Mouse (Mus musculus): ENCODE data around the gene Hpd.

Gene Hpd

DNA sequence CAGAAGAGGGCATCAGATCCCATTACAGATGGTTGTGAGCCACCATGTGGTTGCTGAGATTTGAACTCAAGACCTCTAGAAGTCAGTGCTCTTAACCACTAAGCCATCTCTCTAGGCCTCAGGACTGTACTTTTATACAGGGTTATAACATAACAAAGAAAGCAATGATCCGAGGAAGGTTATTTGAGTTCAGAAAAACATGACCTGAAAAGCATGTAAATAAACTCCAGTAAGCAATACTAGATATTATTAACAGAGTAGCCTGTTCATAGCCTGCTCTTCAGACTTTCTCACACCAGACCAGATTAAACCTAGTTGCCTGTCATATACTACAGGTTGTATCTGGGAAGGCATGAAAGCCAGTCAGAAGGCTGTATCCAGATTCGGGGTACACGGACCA is 4.8 kb upstream of the Hpd start:
- DNase-seq (ENCODE audit: low read depth, low spot score), result no peak

DNA sequence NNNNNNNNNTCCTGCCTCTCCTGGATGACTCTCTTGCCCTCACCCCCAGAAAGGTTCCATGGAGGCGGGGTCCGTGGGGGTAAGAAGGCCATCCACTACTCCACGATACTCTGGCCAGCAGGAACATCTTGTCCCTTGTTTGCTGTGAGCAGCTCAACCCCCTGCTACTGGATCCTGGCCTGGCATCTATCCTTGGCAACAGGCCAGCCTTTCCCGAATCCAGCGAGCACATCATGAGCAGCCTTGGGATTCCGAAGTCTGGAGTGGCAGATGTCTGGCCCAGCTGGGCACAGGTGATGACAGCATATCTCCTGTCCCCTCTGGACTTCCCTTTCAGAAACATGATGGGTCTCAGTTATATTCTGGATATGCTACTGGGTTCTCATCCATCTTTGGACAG is 3.4 kb upstream of the Hpd start:
- no peak for DNase-seq (ENCODE audit: low read depth, low spot score)

DNA sequence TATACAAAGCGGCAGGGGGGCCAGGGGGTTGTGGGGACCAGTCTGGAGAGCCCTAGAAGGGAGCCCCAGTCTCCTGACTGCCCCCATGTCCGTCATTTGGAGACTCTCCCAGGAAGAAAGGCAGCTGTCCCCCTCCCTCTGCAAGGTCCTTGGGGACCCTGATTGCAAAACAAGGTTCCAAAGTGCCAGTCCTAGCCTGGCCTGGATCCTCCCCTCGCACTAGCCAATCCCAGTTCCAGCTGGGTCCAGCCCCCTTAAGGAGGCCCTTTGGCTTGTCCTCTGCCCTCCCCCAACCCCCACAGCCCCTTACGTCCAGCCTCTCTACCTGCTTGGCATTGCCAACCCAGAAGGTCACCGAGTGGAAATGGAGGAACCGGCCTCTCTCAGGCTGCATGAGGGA is 991 bp downstream of the Hpd start:
- no peak for DNase-seq (ENCODE audit: low read depth, low spot score)

DNA sequence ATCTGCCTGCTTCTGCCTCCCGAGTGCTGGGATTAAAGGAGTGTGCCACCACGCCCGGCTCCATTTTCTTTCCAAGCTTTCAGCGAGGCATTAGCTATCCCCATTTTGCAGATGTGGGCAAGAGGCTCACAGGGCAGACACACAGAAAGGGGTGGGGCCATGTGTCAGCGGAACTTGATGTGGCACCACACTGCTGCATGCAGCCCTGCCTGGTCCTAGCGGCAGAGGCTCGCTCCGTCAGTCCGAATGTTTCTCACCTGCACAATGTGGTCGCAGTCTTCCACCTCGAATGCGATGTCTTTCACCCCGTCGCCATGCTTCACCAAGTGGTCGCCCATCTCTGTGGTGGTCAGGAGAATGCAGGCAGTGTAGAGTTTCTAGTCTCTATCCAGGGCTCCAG is 2.1 kb downstream of the Hpd start:
- DNase-seq (ENCODE audit: low read depth, low spot score), result no peak

GRCm38 (mm10) chr5:123178792-123179191 is 3.7 kb downstream of the Hpd start:
- DNase-seq (ENCODE audit: low read depth, low spot score), result no peak

DNA sequence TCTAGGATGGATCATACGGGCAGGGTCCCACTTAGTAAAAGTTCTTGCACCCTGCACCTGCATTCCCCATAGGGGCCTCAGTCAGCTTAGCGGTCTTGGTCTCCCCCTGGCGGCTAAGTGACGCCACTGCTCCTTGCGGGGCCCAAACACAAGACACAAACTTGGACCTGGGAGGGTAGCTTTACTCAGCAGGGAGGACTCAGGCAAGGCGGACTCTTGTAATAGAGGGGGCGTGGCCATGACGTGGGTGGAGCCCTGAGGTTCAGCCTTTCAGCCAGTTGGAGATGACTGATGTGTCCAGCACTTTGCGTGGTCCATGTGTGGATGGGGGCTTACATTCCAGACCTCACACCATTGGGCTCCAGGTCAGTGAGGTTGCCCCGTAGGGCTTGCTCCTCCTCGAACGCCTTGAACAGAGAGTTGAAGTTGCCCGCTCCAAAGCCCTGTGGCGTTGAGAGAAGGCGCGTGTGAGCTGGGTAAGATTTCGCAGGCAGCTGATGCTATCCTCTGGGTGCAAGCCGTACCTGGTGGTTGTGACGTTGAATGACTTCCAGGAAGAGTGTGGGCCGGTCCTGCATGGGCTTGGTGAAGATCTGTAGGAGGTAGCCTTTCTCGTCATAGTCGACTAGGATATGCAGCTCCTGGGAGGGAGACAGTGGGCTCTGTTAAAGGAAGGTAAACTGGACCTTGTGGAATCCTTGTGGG is 10.7 kb downstream of the Hpd start:
- DNase-seq (ENCODE audit: low read depth, low spot score), result peak; percentile 85

DNA sequence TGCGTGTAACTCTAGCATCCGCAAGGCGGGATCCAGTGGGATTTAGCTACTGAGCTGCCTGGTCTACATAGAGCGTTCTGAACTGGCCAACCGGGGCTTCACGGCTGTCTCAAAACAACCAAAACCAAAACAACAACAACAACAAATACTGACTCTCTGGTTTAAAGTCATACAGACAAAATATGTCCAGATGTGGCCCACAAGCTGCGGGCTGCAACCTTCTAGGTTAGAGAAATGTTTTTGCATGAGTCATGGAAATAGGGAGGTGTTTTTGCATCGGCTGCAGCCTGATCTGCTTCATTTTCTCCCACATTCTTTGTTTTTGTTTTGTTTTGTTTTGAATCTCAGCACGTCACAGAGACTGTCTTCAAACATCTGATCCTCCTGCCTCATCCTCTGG is 12.2 kb downstream of the Hpd start:
- no peak for DNase-seq (ENCODE audit: low read depth, low spot score)

DNA sequence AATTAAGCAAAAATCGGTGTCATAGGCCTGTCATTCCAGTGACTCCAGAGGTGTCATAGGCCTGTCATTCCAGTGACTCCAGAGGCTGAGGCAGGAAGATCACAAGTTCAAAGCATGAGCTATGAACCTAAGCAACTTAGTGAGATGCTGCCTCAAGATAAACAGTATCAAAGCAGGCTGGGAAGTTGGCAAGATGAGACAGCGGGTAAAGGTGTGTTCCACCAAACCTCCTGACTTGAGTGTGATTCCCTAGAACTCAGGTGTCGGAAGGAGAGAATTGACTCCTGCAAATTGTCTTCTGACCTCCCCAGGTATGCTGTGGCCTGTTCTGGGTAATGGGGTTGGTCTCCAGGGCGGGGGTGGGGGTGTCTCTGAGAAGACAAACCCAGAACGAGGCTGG is 13.2 kb downstream of the Hpd start, which contains the start of gene Psmd9:
Gene Psmd9 (plus strand): TSS at position 130 of the 400 bp plus-strand sequence.
- no peak for DNase-seq (ENCODE audit: low read depth, low spot score)

DNA sequence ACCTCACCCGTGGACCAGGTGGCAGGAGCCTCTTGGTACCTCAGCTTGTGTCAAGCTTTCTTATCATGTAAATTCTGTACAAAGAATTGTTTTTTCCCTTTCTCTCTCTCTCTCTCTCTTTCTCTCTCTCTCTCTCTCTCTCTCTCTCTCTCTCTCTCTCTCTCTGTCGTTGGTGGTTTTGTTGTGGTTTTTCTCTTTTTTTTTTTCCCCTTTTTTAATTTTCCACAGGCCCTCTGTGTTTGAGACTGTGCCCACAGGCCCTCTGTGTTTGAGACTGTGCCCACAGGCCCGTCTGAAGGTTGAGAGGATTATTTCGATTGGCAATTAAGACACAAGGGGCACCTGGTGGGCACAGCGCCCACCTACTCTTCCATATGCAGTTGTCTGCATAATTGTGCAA is 14.9 kb downstream of the Hpd start:
- no peak for DNase-seq (ENCODE audit: low read depth, low spot score)

DNA sequence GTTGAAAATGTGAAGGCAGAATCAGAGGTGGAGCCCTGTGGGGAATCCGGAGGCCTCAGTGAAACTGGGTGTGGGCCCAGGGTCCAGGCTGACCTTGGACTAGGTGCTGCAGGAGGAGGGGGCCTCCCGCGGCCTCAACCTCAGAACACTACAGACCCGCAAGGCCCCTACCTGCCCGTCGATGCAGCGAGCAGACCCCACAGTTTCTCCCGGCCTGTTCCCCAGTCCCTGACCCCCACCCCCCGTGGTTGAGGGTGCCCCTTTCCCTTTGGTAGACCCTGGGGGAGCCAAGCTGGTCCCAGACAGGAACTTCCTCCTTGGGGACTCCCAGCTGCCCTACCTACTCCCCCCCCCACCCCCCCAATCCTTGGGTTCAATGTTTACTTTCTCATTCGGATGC is 16.1 kb downstream of the Hpd start:
- DNase-seq (ENCODE audit: low read depth, low spot score), result no peak

DNA sequence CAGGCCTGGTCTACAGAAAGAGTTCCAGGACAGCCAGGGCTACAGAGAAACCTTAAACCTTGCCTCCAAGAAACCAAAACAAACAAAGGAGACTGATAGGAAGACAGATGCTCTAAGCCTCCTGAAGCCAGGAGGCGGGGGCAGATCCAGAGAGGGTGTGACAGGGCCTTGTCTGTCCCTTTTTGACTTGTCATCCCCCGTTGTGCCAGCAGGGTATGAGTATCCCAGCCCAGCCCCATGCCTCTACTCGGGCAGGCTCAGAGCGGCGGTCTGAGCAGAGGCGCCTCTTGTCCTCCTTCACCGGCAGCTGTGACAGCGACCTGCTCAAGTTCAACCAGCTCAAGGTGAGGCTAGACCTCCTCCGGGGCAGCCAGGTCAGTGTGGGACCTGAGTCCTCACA is 19.6 kb downstream of the Hpd start:
- no peak for DNase-seq (ENCODE audit: low read depth, low spot score)

GRCm38 (mm10) chr5:123160341-123160740 is 22.2 kb downstream of the Hpd start:
- no peak for DNase-seq (ENCODE audit: low read depth, low spot score)

DNA sequence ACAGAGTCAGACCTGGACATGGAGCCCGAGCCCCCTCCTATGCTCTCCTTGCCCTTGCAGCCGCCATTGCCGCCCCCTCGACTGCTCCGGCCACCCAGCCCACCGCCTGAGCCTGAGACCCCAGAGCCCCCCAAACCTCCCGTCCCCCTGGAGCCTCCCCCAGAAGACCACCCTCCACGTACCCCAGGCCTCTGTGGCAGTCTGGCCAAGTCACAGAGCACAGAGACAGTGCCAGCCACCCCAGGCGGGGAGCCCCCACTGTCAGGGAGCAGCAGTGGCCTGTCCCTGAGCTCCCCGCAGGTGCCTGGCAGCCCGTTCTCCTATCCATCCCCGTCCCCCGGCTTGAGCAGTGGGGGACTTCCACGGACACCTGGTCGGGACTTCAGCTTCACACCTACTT is 22.7 kb downstream of the Hpd start:
- DNase-seq (ENCODE audit: low read depth, low spot score), result no peak

- DNase-seq (ENCODE audit: low read depth, low spot score), result no peak
Observed at GRCm38 (mm10) chr5:123159446-123159845, 23.1 kb downstream of the Hpd start.

DNA sequence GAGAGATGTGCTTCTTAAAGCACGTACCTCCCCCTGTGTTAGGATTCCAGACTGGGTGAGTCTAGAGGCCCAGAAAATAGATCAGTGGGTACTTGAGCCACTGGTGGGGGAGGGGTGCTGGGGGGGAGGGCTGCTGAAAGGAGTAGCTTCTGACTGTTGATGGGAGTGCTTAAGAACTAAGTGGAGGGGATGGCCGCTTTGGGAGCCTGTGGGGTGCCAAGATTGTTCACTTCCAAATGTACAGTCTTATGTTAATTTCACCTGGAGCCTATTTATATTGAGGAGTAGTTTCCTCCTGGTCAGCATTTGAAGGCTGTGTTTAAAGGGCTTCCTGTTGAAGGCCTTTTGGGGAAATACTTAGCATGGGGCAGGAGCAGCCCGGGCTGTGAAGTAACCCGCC is 24.6 kb downstream of the Hpd start:
- DNase-seq (ENCODE audit: low read depth, low spot score), result no peak

- no peak for DNase-seq (ENCODE audit: low read depth, low spot score)
Observed at GRCm38 (mm10) chr5:123156763-123157162, 25.8 kb downstream of the Hpd start.

- DNase-seq (ENCODE audit: low read depth, low spot score), result peak; percentile 85
Observed at GRCm38 (mm10) chr5:123155425-123155824, 27.1 kb downstream of the Hpd start.

GRCm38 (mm10) chr5:123152901-123153300 is 29.6 kb downstream of the Hpd start:
- DNase-seq (ENCODE audit: low read depth, low spot score), result no peak

DNA sequence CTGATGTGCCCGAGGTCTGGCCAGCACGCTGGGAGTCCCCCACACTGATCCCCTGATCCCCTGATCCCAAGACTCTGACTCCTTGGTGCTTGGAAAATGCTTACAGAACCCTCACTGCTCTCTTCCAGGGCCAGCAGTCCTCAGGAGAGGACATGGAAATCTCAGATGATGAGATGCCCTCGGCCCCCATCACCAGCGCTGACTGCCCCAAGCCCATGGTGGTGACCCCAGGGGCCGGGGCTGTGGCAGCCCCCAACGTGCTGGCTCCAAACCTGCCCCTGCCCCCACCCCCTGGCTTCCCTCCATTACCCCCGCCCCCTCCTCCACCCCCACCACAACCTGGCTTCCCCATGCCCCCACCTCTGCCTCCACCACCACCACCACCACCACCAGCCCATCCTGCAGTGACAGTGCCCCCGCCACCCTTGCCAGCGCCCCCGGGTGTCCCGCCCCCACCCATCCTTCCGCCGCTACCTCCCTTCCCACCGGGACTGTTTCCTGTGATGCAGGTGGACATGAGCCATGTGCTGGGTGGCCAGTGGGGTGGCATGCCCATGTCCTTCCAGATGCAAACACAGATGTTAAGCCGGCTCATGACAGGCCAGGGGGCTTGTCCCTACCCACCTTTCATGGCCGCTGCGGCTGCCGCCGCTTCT is 30.7 kb downstream of the Hpd start:
- no peak for DNase-seq (ENCODE audit: low read depth, low spot score)

- DNase-seq (ENCODE audit: low read depth, low spot score), result peak; percentile 67
Observed at GRCm38 (mm10) chr5:123151077-123151476, 31.4 kb downstream of the Hpd start.

- DNase-seq (ENCODE audit: low read depth, low spot score), result peak; percentile 54
Observed at GRCm38 (mm10) chr5:123150641-123151040, 31.9 kb downstream of the Hpd start.

DNA sequence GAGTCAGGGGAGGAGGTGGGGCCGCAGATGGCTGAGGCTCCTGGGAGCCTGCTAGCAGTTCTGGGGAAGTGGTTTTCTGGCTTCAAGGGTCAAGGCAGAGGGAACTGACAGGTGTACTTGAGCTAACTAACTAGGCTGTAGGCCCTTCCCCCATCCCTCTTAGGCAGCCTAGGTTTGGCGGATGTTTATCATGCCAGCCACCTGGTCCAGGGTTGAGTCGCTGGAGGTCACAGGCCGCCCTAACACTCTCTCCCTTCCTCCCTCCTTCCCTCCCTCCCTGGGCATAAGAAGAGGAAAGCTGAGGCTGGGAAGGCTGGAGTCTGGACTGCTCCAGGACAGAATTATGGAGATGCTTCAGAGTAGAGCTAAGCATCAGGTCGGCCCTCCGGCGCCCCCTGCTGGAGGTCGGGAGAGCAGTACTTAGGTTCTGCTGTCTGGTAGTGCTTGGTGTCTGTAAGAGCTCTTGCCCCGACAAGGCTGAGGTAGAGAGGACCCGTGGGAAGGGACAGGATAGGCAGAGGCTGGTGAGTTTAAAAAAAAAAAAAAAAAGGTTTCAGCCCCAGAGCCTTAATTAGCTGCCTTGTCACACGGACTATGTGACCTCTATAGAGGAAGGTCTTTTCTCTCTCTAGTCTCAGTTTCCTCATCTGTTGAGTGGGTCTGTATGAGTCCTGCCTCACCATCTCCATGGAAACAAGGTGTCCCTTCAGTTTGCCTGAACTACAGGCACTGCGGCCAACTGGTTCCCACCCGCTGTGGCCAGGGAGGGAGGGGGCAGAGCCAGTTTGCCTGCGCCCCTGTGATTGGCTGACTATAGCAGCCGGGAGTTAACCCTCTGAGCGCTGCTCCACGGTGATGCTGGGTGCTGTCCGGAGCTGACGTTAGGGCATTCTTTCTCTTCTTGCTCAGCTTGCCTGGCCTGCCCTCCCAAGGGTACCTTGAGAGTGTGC is 32.8 kb downstream of the Hpd start:
- peak; percentile 95 for DNase-seq (ENCODE audit: low read depth, low spot score)

All from brain, adult 2 months (tissue).